Mouse (Mus musculus) embryo, embryonic 11.5 days (tissue): ENCODE data around the gene Asic2.

ENCODE experiments used
- DNase-seq: peaks from one replicate; pipeline ENCODE4 v3.0.0-alpha.2; 2012; ENCODE audit warnings: low read depth, low spot score

Gene Asic2

GRCm38 (mm10) chr11:81205471-81205870 lies 762.8 kb downstream of the Asic2 start:
- DNase-seq: no peak

GRCm38 (mm10) chr11:81202578-81202977 lies 765.7 kb downstream of the Asic2 start:
- no peak for DNase-seq

- DNase-seq: peak; percentile 30
These were observed 774.4 kb downstream of the Asic2 start for GRCm38 (mm10) chr11:81193856-81194255.

DNA sequence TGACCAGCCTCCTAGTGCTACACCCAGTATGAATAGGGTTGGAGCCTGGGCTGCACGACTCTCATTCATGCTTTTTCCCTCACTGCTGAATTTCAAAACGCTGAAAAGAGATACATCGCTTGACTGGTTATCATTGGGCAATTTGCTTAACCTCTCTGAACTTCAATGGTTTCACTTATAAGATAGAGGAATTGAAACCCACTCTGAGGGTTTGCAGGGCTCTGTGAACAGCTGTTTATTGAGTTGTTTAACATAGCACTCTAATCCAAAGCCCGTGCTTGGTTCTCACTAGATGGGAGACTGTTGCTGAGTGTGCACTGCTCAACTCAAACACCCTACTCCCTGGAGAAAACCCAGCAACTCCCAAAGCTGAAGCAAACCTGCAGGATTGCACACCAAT lies 776.1 kb downstream of the Asic2 start:
- DNase-seq: no peak

DNA sequence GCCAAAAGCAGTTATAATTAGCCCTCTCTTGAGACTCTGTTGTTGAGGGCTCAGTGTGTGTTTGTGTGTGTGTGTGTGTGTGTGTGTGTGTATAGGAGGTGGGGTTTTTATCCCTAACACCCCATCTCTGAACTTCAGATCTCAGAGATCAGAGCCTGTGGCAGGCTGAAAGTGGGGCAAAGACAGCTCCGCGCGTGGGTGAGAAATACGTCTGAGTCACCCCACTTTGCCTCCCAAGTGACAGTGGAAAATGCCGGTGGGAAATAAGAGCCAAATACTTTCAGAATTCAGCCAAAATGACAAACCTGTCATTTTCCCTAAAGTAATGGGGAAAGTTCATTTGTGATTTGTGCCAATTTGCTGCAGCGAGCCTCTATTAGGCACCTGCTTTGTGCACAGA lies 779.2 kb downstream of the Asic2 start:
- DNase-seq: no peak

DNA sequence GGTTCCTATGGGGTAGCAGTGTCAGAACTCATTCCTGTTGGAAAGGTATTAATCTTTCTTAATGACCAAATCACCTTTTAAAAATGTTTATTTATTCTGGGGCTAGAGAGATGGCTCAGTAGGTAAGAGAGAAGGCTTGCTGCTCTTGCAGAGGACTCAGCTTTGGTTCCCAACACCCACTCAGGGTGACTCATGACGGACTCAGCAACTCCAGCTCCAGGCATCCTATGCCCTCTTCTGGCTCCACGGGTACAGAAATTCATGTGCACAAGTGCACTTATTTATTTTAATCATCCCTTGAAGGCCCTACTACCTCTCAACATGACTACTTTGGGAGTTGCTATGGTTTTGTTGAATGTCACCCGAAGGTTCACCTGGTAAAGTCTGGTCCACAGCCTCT lies 780.4 kb downstream of the Asic2 start:
- DNase-seq: no peak

- DNase-seq: no peak
These were observed 783.5 kb downstream of the Asic2 start for GRCm38 (mm10) chr11:81184721-81185120.

GRCm38 (mm10) chr11:81164890-81165289 lies 803.4 kb downstream of the Asic2 start:
- no peak for DNase-seq

- DNase-seq: no peak
These were observed 805.2 kb downstream of the Asic2 start for GRCm38 (mm10) chr11:81163056-81163455.

GRCm38 (mm10) chr11:81153841-81154240 lies 814.4 kb downstream of the Asic2 start:
- DNase-seq: no peak

GRCm38 (mm10) chr11:81153161-81153840 lies 815.0 kb downstream of the Asic2 start:
- DNase-seq: peak; percentile 51

DNA sequence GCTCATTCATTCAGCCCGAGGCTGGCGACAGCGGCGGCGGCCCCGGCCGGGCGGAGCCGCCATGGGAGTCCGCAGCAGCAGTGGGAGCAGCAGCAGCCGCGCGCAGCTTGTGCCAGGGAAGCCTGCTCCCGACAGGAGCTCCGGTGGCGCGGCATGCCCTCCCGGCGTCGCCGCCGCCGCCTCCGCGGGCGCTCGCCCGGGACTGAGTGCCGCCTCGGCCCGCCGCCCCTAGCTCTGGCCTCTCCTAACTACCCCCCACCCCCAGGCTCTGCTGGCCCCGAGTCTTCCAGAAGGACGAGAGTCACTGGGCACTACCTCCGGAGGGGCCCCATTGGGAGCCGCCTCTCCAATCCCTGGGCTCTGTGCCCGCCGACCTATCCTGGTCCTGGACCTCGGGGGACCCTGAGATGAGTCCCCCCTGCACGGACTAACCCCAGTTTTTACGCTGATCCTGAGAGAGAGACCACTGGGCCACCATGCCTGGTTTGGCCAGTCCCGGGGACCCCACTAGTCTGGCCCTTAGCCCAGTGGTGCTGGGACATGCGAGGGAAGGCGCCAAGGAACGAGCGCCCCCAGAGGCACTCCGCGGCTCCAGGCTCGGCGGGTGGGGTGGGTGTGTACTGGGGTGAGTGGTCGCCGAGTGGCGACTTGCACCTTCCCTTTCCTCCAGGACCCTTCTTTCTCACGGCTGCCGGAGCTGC lies 815.6 kb downstream of the Asic2 start:
- DNase-seq: peak; percentile 30

GRCm38 (mm10) chr11:81152021-81152385 lies 816.3 kb downstream of the Asic2 start:
- peak; percentile 37 for DNase-seq

GRCm38 (mm10) chr11:81151286-81152020 lies 816.8 kb downstream of the Asic2 start:
- no peak for DNase-seq

GRCm38 (mm10) chr11:81150621-81151020 lies 817.6 kb downstream of the Asic2 start:
- DNase-seq: no peak

GRCm38 (mm10) chr11:81148423-81148822 lies 819.8 kb downstream of the Asic2 start:
- no peak for DNase-seq

- no peak for DNase-seq
These were observed 821.6 kb downstream of the Asic2 start for GRCm38 (mm10) chr11:81146574-81147157.

DNA sequence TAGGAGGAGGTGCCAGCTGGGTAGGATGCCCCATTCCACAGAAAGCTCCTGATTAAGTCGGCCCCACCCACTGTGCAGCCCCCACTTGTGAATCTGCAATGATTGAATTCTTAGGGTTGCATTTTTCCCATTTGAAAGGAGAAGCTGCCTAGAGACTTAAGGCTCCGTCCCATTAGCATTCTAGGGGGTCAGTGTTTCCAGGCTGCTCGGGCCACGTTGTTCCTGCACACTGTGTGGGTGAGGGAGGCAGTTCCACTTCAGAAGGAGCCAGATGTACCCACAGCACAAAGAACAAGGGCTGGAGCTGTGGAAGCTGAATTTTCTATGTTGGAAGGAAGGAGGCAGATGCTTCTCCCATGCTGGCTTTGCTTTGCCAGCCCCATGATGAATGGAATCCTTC lies 833.1 kb downstream of the Asic2 start:
- no peak for DNase-seq

- no peak for DNase-seq
These were observed 834.3 kb downstream of the Asic2 start for GRCm38 (mm10) chr11:81133950-81134349.

DNA sequence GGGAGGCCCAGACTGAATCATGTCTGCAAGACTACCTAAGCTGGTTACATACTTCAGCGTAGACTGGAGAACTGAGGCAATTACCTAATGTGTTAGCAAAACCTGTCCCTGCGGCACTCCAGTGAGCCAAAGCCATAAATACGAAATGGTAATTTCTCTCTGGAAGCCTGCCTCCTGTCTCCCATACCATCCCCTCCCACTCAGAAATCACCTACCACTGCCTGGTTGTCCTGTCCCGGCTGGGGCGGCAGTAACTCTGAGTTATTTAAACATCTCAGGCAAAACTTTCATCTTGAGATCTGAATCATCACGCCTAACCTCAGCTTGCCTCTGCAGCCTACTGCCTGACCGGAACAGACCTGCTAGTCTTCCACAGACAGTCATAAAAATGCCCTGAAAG lies 835.6 kb downstream of the Asic2 start:
- no peak for DNase-seq

GRCm38 (mm10) chr11:81124363-81124762 lies 843.9 kb downstream of the Asic2 start:
- DNase-seq: no peak

- no peak for DNase-seq
These were observed 848.2 kb downstream of the Asic2 start for GRCm38 (mm10) chr11:81120024-81120576.
